Mouse (Mus musculus): Measurements from ENCODE around the gene Prss57.

Prss57 gene

DNA sequence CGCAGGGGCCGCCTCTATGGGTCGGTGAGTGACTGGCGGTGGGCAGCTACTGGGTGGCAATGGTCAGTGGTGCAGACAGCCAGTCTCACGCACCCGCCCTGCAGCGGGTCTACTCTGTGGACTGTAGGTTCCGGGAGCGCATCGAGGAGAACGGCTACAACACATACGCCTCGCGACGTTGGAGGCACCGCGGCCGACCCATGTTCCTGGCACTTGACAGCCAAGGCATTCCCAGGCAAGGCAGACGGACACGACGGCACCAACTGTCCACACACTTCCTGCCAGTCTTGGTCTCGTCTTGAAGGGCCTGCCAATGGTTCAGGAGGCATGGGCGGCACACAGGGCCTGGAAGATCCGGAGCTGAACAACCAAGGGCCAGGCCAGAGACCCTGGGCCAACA, 34.1 kb downstream of the Prss57 start:
- DNase-seq (ENCODE audit: low read depth, low spot score) = no peak

DNA sequence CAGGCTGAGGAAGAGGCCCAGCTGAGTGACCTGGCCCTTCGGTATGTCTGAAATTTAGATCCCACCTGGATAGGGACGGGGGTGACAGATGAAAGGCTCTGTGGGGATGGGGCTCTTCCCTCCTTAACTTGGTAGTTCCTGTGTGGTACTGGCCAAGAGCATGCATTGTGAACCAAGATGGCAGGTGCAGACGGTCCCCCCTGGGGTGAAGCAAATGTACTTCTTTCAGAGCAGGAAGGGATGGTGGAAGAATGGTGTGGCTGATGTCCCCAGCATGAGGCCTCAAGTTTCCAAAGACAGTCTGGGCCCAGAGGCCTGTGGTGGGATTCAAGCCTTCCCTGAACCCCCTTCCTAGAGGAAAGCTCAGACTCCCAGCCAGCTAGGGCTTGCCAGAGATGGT, 34.9 kb downstream of the Prss57 start:
- no peak for DNase-seq (ENCODE audit: low read depth, low spot score)

DNA sequence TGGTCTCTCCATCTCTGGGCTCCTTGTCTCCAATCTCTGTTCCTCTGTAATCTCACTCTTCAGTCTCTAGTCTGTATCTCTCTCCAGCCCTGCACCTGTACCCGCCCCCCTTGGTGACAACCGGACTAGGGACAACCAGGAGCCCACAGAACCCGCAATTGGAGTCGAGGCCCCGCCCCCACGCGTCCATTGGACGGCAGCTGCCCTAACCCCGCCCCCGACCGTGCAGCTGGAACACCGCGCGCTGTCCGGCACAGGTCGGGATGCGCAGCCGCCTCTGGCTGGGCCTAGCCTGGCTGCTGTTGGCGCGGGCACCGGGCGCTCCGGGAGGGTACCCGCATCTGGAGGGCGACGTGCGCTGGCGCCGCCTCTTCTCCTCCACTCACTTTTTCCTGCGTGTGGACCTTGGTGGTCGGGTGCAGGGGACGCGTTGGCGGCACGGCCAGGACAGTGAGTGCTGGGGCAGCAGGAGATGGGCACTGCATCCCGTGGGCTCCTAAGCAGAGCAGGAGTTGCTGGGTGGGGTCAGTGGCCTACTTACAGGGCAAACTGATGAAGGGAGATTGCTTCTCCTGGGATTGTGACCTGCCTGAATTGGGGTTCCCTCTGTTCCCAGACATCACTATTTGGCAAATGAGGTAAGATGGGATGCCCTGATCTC, 35.8 kb downstream of the Prss57 start, which contains the start of gene Fgf22:
Gene Fgf22, plus strand, starts transcription at position 221 of the 661 bp plus-strand sequence.
- DNase-seq (ENCODE audit: low read depth, low spot score) = no peak

GRCm38 (mm10) chr10:79748496-79748895, 42.3 kb downstream of the Prss57 start:
- DNase-seq (ENCODE audit: low read depth, low spot score) = no peak

DNA sequence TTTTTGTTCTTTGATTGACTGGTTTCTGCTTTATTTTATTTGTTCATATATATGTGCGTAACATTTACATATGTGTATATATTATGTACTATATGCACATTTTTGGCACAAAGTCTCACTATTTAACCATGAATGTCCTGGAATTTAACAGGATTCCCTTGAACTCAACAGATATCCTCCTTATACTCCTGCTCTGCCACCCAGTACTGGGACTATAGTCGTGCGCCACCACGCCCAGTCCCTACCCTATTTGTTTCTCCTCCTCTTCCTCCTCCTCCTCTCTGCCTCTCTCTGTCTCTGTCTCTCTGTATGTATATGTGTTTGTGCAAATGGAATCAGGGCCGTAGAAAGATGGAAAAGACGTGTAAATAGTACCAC, 44.0 kb downstream of the Prss57 start:
- no peak for DNase-seq (ENCODE audit: low read depth, low spot score)

DNA sequence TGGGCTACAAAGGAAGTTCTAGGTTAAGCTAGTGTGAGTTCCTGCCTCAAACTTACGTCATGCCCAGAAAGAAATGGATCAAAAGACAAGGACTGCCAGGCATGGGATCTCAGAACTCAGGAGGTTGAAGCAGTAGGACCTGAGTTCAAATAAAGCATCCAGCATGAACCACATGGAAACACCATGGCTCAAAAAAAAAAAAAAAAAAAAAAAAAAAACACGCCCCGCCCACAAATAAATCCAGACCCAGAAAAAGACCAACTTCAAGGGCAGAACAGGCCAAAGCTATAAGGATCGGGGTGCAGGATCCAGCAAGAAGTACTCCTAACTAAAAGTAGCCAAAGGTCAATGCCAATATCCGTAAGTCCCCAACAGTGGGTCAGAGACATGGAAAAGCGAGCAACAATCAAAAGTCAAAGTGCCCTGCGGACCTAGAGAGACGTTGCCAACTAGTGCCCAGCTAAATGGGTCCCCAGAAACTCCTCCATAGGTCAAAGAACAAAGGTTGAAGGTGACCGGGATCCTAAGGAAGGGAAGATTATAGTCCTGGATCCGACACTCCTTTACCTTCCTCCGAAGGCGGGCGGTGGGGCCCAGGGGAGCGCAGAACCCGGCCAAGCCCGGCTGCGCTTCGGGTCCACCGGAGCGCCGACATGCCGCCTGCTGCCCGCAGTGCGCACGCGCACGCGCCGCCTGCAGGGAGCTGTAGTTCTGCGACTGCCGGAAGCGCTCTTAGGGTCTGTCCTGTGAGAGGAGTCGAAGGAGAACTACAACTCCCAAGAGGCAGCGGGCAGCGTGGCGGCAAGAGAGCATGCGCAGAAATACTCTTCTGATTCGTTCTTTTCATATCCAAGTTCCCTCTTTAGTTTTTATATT, 44.6 kb downstream of the Prss57 start, which contains the start of gene Polrmt:
Gene Polrmt, minus strand, starts transcription at position 684 of the 876 bp plus-strand sequence.
- DNase-seq (ENCODE audit: low read depth, low spot score) = peak; percentile 94

DNA sequence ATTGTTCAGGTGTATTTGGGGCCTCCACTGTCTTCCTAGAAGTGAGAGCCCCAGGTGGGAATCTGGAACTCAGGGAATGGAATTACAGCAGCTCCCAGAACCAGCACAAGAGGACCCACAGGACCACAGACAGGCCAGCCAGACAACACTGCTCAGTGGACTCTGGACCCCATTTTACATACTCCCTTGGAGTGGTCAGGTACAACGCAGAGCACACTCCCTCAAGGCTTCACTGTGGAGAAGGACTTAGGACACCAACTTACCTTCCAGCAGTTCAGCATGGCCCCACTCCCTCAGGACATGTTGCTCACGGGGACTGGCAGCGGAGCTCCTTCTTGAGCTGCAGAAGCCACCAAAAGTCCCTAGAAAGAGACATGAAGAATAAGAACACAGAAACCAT, 45.4 kb downstream of the Prss57 start:
- no peak for DNase-seq (ENCODE audit: low read depth, low spot score)

DNA sequence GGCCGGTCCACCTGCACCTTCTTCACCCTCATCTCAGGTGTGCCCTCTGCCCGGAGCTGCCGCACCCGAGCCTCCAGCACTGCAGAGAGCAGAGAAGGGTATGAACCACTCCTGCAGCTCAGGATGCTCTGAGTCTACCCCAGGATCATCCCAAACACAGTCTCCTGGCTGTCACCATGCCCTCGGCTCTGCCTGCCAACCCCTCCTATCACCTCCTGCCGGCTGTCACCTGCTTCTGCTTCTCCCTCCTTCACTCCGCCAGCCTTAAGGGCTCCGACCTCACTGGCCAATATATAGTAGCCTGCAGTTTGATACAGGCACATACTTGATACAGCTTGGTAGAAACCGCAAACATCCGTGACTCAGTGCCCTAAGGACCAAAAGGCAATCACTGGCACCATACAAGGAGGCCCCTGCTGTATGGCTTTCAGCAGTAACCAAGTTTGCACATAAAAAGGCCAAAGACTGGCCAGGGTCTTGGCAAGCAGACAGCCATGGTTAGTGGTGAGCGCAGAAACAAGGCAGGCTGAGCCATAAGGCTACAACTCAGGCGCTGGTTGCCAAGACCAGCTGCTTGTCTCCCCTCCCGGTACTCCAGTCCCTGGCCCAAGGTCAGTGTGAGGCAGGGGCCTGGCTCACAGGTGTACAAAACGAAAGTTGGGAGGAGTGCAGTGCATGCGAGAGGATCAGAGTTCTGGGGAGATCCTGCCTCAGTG, 47.0 kb downstream of the Prss57 start:
- DNase-seq (ENCODE audit: low read depth, low spot score) = no peak

DNA sequence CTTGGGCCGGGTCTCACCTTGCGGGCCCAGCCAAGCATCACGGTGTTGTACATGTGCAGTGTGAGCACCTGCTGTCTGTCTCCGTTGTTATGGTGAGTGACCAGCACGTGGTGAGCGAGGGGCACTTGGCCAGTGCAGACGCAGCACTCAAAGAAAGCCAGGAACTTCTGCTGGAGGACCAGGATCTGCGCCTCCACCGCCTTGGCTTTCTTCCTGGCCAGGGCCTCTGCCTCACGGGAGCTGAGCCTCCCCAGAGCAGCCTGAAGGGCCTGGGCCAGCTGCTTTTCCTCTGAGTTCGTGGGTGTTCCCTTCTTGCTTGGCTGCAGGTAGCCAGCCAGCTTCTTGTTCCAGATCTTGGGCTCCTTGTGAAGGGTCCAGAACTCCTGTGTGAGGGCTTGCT, 47.6 kb downstream of the Prss57 start:
- DNase-seq (ENCODE audit: low read depth, low spot score) = no peak

- no peak for DNase-seq (ENCODE audit: low read depth, low spot score)
Measured at GRCm38 (mm10) chr10:79740863-79741262, 49.9 kb downstream of the Prss57 start.

DNA sequence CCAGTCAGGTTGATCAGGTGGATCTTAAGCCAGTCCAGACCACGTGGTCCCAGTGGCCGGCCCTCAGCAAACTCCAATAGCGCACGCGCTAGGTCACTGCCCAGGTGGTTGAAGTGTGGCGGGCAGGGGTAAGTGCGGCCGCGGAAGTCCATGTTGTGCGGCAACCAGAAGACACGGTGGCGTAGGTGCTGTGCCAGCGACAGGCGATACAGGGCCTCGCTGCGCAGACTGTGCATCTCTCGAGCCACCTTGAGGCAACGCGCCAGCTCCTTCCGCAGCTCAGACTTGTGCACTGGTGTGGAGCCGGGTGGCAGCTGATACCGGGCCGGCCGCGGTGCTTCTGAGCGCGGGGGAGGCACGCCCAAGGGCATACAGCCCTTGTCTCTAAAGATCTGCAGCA, 51.5 kb downstream of the Prss57 start:
- no peak for DNase-seq (ENCODE audit: low read depth, low spot score)

- DNase-seq (ENCODE audit: low read depth, low spot score) = no peak
Measured at GRCm38 (mm10) chr10:79738259-79738658, 52.5 kb downstream of the Prss57 start.

DNA sequence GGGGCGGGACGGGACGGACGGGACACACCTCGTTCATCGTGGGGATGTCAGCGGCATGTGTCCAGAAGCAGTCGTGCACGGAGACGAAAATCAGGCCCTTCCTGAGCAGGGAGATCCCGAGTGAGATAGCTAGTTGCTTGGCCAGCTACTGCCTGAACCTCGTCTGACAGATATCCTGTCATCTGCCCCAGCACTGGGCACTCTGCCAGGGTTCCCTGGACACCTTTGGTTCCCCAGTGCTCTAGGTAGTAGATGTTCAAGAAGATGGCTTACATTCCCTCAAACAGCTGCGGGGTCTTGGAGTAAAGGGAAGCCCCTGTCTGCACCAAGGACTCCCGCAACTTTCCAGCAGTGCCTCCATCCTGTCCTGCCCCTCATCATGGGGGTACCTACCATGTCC, 54.1 kb downstream of the Prss57 start:
- no peak for DNase-seq (ENCODE audit: low read depth, low spot score)

GRCm38 (mm10) chr10:79735361-79735760, 55.4 kb downstream of the Prss57 start:
- DNase-seq (ENCODE audit: low read depth, low spot score) = no peak

- no peak for DNase-seq (ENCODE audit: low read depth, low spot score)
Measured at GRCm38 (mm10) chr10:79733847-79734246, 56.9 kb downstream of the Prss57 start.

DNA sequence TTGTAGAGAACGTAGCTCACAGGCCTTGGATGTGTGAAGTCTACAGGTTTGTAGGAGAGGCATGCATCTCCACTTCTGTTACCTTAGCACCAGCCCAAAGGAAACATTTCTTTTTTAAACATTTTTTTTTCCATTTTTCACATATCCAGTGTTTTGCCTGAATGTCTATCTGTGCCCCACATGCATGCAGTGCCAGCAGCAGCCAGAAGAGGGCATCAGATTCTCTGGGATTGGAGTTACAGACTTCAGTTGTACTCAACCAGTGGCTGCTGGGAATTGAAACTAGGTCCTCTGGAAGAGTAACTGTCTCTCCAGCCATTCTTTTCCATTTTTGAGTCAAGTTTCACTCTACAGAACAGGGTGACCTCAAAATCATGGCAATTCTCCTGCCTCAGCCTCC, 58.3 kb downstream of the Prss57 start:
- no peak for DNase-seq (ENCODE audit: low read depth, low spot score)
